Mouse (Mus musculus) stomach, embryonic 15.5 days (tissue): ENCODE results near the gene Cdh4. TPM values are rescaled to one million over a fixed set of nuclear protein-coding genes. Genes with fewer than 3 reads are reported as not detected.

Source experiments
- ATAC-seq: fragments of 200-750 bp; cut with Nextera tagmentation; 2 replicates; pipeline ENCODE4 v1.8.0; 2017; ENCODE audit warnings: low read depth, moderate number of reproducible peaks, moderate TSS enrichment; ENCODE audit not compliant: insufficient read depth, low FRiP score
- H3K27ac ChIP-seq: fragments of 300-500 bp; sonication (generic); 2 replicates; pipeline ENCODE4 v1.5.1; 2015; ENCODE audit warnings: mild to moderate bottlenecking, inconsistent platforms
- H3K27me3 ChIP-seq: fragments of 300-500 bp; sonication (generic); replicated peaks from 2 replicates; pipeline ENCODE4 v1.6.1; 2015; ENCODE audit warnings: inconsistent platforms
- H3K36me3 ChIP-seq: fragments of 300-500 bp; sonication (generic); 2 replicates; pipeline ENCODE4 v1.6.1; 2015; ENCODE audit warnings: inconsistent platforms
- H3K4me1 ChIP-seq: fragments of 300-500 bp; sonication (generic); 2 replicates; pipeline ENCODE4 v1.6.1; 2015; ENCODE audit warnings: inconsistent platforms
- H3K4me2 ChIP-seq: fragments of 300-500 bp; sonication (generic); 2 replicates; pipeline ENCODE4 v1.6.1; 2015; ENCODE audit warnings: mild to moderate bottlenecking, inconsistent platforms
- H3K4me3 ChIP-seq: fragments of 300-500 bp; sonication (generic); replicated peaks from 2 replicates; pipeline ENCODE4 v1.5.1; 2015; ENCODE audit warnings: inconsistent platforms
- H3K9ac ChIP-seq: fragments of 300-500 bp; sonication (generic); 2 replicates; pipeline ENCODE4 v1.6.1; 2015; ENCODE audit warnings: inconsistent platforms
- H3K9me3 ChIP-seq: fragments of 300-500 bp; sonication (generic); 2 replicates; pipeline ENCODE4 v1.6.1; 2016; ENCODE audit warnings: inconsistent platforms
- WGBS: fragments of 180-500 bp; shearing (Covaris S2); methylation state at CpG from one replicate; pipeline ENCODE4 v1.1.7; 2015; 5-methylcytosine and 5-hydroxymethylcytosine counted together
- polyA plus RNA-seq: library from polyadenylated mRNA; unstranded; fragments of >200 nt; fragmentation: Nextera tagmentation; extraction: Ambion mirVana; gene quantifications from 2 replicates; pipeline ENCODE4 v1.2.1, GENCODE M21; 2015

Cdh4 gene
- polyA plus RNA-seq, 1 experiment from 2014 or later: 3.6 TPM

- H3K27ac ChIP-seq: no peak overlapping the region
- H3K9ac ChIP-seq: no peak overlapping the region
- H3K9me3 ChIP-seq: no peaks in the 10 kb centered on the region
- no peaks in the 10 kb centered on the region for H3K4me1 ChIP-seq
- 83% methylated on average over 2 of the region's 2 CpGs for WGBS
- no peak overlapping the region for H3K4me2 ChIP-seq
- no peaks in the 10 kb centered on the region for H3K27me3 ChIP-seq
- no peak overlapping the region for H3K4me3 ChIP-seq
- H3K36me3 ChIP-seq: no peaks in the 10 kb centered on the region
- ATAC-seq: no peak
These were observed 164.1 kb downstream of the Cdh4 start for GRCm38 (mm10) chr2:179606341-179606740.

DNA sequence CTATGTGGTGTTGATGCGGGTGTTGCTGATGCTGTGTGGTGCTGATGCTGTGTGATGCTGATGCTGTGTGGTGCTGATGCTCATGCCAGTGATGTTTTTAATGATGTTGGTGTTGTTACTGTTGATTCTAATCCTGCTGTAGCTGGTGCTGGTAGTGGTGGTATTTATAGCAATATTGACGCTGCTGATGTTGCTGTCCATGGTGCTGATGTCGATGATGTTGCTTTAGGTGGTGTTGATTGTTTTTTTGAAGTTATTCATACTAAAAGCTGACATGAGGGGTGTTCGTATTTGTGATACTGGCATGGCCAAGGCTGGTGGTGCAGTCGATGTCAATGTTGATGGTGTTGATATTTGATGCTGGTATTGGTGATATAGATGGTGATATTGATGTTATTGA, 173.7 kb downstream of the Cdh4 start:
- H3K4me3 ChIP-seq: no peak overlapping the region
- no peaks in the 10 kb centered on the region for H3K27me3 ChIP-seq
- H3K9me3 ChIP-seq: no peaks in the 10 kb centered on the region
- H3K36me3 ChIP-seq: no peaks in the 10 kb centered on the region
- no peak for ATAC-seq
- whole genome bisulfite sequencing: 50% methylated on average over 5 of the region's 5 CpGs
- no peak overlapping the region for H3K27ac ChIP-seq
- no peak overlapping the region for H3K9ac ChIP-seq
- H3K4me2 ChIP-seq: no peak overlapping the region
- no peaks in the 10 kb centered on the region for H3K4me1 ChIP-seq

GRCm38 (mm10) chr2:179623643-179624473, 181.6 kb downstream of the Cdh4 start:
- Histone ChIP-seq H3K4me3 (no peak overlapping the region), H3K4me1 (no peaks in the 10 kb centered on the region), H3K4me2 (no peak overlapping the region), H3K27me3 (no peaks in the 10 kb centered on the region), H3K9me3 (no peaks in the 10 kb centered on the region), H3K9ac (no peak overlapping the region), H3K27ac (no peak overlapping the region), H3K36me3 (no peaks in the 10 kb centered on the region)
- no peak for ATAC-seq
- WGBS: 71% methylated on average over 17 of the region's 17 CpGs

GRCm38 (mm10) chr2:179627563-179627962, 185.3 kb downstream of the Cdh4 start:
- 78% methylated on average over 2 of the region's 2 CpGs for WGBS
- Histone ChIP-seq H3K4me3 (no peak overlapping the region), H3K9me3 (no peaks in the 10 kb centered on the region), H3K4me2 (no peak overlapping the region), H3K36me3 (no peaks in the 10 kb centered on the region), H3K27ac (no peak overlapping the region), H3K27me3 (no peaks in the 10 kb centered on the region), H3K4me1 (no peaks in the 10 kb centered on the region), H3K9ac (no peak overlapping the region)
- ATAC-seq: no peak

GRCm38 (mm10) chr2:179630720-179631119, 188.5 kb downstream of the Cdh4 start:
- 35% methylated on average over 10 of the region's 10 CpGs for WGBS

DNA sequence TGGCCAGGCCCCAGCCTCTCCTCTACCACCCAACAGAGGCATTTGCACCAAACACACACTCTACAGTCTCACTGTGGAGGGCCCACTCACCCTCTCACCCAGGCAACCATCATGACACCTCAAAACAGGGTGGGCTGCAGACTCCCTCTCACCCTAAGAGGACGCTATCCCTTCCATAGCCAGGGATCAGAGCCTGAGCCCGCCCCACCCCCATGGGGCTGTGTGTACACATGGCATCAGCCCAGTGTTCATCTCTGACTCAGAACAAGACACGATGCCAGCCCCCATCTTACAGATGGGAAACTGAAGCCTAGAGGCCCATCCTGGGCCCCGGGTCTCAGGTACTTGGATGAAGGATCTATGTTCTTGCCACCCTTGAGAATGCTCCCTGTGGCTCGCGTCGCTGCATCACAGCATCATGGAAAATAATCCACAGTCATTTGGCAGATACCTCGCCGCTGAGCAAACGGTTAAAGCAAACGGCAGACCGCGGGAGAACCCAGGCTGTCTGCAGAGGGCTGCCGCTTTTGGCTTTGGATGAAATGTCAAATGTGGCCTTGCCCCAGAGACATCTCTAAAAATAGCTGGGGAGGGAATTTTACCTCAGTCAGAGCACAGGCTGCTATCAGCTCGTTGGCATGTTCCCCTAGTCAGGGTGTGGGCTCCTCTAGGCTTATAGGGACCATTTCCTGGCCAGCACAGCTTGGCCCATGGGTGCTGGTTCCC, 198.5 kb downstream of the Cdh4 start:
- Histone ChIP-seq H3K9ac (no peak overlapping the region), H3K9me3 (no peaks in the 10 kb centered on the region), H3K4me3 (no peak overlapping the region), H3K27ac (no peak overlapping the region), H3K4me2 (no peak overlapping the region), H3K36me3 (no peaks in the 10 kb centered on the region), H3K4me1 (no peaks in the 10 kb centered on the region), H3K27me3 (no peaks in the 10 kb centered on the region)
- 77% methylated on average over 15 of the region's 15 CpGs for WGBS
- ATAC-seq: no peak

More at GRCm38 (mm10) chr2:179630720-179631119, 188.5 kb downstream of the Cdh4 start:
- no peak overlapping the region for H3K4me3 ChIP-seq
- no peak overlapping the region for H3K4me2 ChIP-seq
- no peaks in the 10 kb centered on the region for H3K9me3 ChIP-seq
- H3K36me3 ChIP-seq: no peaks in the 10 kb centered on the region
- H3K9ac ChIP-seq: no peak overlapping the region
- H3K4me1 ChIP-seq: no peaks in the 10 kb centered on the region
- no peak overlapping the region for H3K27ac ChIP-seq
- no peak for ATAC-seq
- no peaks in the 10 kb centered on the region for H3K27me3 ChIP-seq

DNA sequence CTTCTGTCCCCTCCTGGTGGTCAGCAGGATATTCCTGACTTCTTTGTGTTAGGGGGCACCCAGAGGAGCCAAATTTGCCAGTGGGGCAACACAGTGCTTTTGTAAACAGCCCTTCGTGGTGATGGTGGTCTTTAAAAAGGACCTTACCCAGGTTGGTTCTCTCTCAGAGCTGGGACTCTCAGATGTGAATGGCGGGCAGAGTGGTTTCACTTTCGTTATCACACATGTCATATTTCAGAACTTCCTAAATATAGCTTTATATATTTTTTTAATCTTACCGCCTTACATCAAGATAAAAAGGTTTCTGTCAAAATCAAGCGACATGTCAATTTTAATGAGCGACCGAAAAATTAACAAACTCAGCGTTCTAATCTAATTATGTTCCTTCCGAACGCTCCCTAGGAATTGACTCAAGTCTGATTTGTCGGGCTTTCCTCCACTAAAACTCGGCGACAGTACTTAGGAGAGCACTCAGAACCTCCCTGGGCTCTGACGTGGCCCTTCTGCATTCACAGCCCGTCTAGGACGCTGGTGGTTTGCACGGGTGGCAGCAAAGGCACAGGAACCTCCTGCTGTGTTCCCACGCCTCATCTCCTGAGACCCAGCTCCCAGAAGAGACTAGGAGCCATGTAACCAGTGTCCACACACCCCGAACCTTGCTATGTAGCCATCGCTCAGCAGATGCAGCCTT, 206.5 kb downstream of the Cdh4 start:
- Histone ChIP-seq H3K4me1 (no peaks in the 10 kb centered on the region), H3K27ac (no peak overlapping the region), H3K4me3 (no peak overlapping the region), H3K9ac (no peak overlapping the region), H3K4me2 (no peak overlapping the region), H3K27me3 (no peaks in the 10 kb centered on the region), H3K9me3 (no peaks in the 10 kb centered on the region), H3K36me3 (no peaks in the 10 kb centered on the region)
- 83% methylated on average over 20 of the region's 20 CpGs for WGBS
- no peak for ATAC-seq

DNA sequence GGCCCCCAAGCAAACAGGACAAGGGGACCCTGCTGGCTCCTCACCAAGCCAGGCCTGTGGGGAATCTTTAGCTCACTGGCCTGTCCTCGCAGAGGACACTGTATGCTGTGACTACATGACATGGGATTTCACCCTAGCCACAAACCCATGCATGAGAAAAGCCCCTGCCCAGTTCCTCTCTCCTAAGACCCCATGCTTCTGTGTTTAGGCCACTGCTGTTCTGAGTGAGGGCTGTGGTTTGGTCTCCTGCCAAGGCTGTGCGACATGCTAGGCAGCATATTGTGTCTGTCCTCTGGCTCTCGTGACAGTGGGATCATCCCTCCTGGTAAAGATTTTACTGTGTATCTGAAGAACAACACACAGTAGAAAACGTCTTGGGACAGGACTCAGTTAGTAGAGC, 207.1 kb downstream of the Cdh4 start:
- Histone ChIP-seq H3K36me3 (no peaks in the 10 kb centered on the region), H3K4me3 (no peak overlapping the region), H3K9ac (no peak overlapping the region), H3K27me3 (no peaks in the 10 kb centered on the region), H3K27ac (no peak overlapping the region), H3K9me3 (no peaks in the 10 kb centered on the region), H3K4me1 (no peaks in the 10 kb centered on the region), H3K4me2 (no peak overlapping the region)
- ATAC-seq: no peak
- WGBS: 50% methylated on average over 4 of the region's 4 CpGs

GRCm38 (mm10) chr2:179650168-179650567, 207.9 kb downstream of the Cdh4 start:
- no peak overlapping the region for H3K4me3 ChIP-seq
- no peaks in the 10 kb centered on the region for H3K4me1 ChIP-seq
- no peaks in the 10 kb centered on the region for H3K36me3 ChIP-seq
- no peak overlapping the region for H3K9ac ChIP-seq
- H3K9me3 ChIP-seq: no peaks in the 10 kb centered on the region
- H3K27ac ChIP-seq: no peak overlapping the region
- ATAC-seq: no peak
- WGBS: 83% methylated on average over 9 of the region's 9 CpGs
- no peaks in the 10 kb centered on the region for H3K27me3 ChIP-seq
- H3K4me2 ChIP-seq: no peak overlapping the region

DNA sequence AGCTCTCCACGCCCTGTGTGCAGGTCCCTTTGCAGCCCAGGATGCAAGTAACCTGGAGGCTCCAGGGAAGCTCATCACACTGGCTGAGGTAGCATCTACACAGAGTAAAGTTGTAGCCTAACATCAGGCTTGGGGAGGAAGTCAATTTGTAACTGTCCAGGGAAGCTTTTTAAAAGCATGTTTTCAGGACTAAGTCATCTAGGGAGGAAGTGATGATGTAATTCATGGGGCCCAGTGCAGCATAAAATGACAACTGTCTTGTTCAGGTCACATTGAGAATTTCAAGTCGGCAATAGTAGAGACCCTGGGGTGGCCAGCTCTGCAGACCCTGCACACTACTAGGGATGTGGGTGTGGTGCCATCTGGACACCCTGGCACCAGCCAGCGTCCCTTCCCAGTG, 213.3 kb downstream of the Cdh4 start:
- H3K9me3 ChIP-seq: no peaks in the 10 kb centered on the region
- ATAC-seq: no peak
- H3K4me3 ChIP-seq: no peak overlapping the region
- no peaks in the 10 kb centered on the region for H3K4me1 ChIP-seq
- 67% methylated on average over 3 of the region's 3 CpGs for WGBS
- H3K27ac ChIP-seq: no peak overlapping the region
- no peaks in the 10 kb centered on the region for H3K27me3 ChIP-seq
- H3K4me2 ChIP-seq: no peak overlapping the region
- no peaks in the 10 kb centered on the region for H3K36me3 ChIP-seq
- no peak overlapping the region for H3K9ac ChIP-seq

DNA sequence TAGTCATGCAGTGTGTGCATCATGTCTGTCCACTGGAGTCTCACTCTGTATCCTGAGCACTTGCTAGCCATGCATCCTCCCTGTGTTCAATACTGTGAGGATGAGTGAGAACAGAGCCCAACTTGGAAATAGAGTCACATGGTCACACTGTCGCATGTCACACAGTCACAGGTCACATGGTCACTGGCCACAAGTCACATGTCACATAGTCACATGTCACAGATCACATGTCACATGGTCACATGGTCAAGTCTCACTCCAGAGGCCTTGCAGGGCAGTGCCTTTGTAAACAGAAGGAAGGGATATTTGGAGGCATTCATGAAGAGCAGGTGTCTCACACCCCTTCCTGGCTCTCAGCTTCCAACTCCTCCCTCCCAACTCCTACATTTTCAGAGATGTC, 217.0 kb downstream of the Cdh4 start:
- H3K9ac ChIP-seq: no peak overlapping the region
- ATAC-seq: no peak
- no peak overlapping the region for H3K4me2 ChIP-seq
- H3K27ac ChIP-seq: no peak overlapping the region
- no peak overlapping the region for H3K4me3 ChIP-seq
- H3K9me3 ChIP-seq: no peaks in the 10 kb centered on the region
- no peaks in the 10 kb centered on the region for H3K4me1 ChIP-seq
- 0 out of 2 replicates have a peak, but pooled peaks cover 4% of the 10 kb centered on the region for H3K27me3 ChIP-seq
- 97% methylated on average over 1 of the region's 1 CpGs for WGBS
- no peaks in the 10 kb centered on the region for H3K36me3 ChIP-seq
